Mouse (Mus musculus): ENCODE measurements around the gene Cpeb1.

Cpeb1 gene

DNA sequence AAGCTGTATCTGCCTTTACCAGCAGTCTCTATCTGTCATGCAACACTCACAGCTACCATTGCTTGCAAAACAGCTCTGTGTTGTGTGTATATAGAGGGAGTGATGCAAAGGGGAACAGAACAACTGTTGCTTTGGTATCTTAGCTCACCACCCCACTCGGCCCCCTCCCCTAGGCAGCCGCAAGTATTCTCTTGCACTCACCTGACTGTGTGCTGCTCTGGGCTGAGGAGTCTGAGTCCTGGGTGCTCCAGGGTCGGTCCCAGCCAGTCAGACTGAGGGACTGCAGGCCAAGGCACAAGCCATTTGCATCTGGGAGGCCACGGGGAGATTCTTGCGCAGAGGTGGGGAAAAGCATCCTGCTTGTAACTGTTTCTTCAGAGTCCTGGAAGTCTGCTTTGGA is 83.5 kb downstream of the Cpeb1 start:
- no peak for DNase-seq (ENCODE audit: low read depth)

GRCm38 (mm10) chr7:81369724-81370123 is 85.5 kb downstream of the Cpeb1 start:
- no peak for DNase-seq (ENCODE audit: low read depth)

DNA sequence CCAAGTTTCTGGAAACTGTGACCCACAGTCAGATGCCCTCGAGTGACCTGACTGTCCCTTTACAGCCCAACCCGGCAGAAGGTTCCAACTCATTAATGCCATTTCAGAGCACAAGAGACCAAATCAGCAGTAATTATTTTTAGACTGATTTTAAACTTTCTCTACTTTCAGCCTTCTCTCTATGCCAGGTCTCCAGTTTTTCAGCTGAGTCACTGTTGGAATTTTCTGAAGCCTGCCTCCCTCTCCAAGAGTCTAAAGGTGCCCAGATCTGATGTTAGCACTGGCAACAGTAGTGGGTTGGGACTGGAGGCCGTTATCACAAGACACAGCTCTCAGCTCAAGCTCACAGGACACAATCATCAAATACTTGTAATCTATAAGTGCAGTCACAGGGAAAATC is 87.3 kb downstream of the Cpeb1 start:
- DNase-seq (ENCODE audit: low read depth), result no peak

- no peak for DNase-seq (ENCODE audit: low read depth)
These were observed 98.3 kb downstream of the Cpeb1 start for GRCm38 (mm10) chr7:81356975-81357374.

GRCm38 (mm10) chr7:81356360-81356759 is 98.9 kb downstream of the Cpeb1 start:
- no peak for DNase-seq (ENCODE audit: low read depth)

DNA sequence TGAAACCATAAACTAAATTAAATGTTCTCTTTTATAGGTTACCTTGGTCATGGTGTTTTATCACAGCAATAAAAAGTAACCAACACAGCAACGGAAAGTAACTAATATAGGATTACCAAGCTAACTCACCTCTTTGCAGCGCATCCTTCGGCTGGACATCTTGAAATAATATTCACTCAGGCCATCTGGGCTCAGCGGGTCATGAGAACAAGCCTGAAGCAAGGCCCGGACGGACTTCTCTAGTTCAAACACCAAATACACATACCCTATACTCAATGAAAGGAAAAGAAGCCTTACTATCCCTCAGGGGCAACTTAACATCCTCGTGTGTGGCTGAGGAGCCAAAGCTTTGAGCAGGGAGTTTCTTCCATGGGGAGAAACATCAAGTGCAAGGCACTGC is 99.5 kb downstream of the Cpeb1 start:
- no peak for DNase-seq (ENCODE audit: low read depth)

DNA sequence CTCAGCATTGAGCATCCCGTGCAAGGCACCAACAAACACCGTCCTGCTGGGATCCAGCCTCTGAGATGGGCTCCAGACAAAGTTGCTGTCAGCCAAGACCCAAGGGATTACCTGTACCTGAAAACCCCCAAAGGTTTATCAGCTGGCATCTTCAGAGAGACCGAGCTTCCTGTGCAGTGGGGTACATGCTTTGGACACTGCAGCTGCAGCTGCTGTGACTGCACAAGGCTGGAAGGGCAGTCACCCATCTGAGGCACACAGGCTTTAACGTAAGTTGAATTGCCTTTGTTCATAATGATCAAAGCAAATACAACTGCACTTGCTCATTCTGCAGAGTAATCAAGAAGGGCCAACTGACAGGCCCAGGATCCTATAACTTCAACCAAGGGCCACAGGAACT is 103.4 kb downstream of the Cpeb1 start:
- DNase-seq (ENCODE audit: low read depth), result no peak

DNA sequence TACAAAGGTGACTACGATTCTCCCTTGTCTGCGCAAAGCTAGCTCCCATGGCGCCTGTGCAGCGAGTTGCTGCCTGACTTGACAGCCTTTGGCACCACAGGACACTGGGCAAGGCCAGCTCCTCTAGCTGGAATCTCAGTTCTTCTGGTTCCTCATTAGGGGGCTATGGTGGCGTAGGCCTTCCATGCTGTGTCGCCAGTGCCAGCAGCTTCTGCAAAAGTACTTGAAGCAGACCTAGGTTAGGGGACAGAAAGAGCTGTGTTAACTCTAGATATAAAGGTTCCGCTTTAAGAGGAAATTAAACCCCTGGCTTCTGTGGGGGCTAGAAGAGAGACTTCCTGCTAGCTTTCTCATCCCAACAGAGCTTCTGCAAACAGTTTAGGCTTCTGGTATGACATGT is 107.1 kb downstream of the Cpeb1 start:
- DNase-seq (ENCODE audit: low read depth), result no peak

DNA sequence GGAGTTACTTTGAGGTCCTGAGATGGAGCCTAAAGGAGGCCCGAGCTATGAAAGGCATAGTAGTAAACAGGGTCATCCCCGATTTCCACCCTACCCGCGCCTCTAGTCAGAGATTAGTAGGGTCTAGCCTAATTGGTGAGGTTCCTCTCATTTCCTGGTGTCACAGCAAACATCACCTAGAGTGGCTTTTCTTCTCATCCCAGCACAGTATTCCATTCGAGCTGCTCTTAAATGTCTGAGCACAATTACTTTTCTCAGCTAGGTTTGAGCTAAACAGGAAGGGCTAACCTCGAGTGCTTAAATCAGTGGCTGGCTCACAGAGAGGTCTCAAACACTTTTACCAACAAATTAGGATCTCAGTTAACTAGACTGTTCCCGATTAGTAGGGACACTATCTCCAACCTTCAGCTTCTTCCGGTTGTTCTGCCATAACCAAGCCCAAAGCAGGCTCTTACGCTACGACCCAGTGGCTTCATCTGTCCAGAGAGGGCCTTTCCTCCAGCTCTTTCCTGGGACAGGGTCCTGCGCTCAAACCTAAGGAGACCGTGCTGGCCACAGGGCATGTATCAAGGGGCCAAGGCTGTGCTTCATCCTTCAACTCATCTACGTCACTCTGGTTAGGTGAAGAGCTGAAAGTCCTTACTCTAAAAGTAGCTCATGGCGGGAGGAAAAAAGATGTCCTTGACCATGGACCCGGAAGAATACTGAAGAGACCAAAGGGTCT is 109.7 kb downstream of the Cpeb1 start:
- no peak for DNase-seq (ENCODE audit: low read depth)

DNA sequence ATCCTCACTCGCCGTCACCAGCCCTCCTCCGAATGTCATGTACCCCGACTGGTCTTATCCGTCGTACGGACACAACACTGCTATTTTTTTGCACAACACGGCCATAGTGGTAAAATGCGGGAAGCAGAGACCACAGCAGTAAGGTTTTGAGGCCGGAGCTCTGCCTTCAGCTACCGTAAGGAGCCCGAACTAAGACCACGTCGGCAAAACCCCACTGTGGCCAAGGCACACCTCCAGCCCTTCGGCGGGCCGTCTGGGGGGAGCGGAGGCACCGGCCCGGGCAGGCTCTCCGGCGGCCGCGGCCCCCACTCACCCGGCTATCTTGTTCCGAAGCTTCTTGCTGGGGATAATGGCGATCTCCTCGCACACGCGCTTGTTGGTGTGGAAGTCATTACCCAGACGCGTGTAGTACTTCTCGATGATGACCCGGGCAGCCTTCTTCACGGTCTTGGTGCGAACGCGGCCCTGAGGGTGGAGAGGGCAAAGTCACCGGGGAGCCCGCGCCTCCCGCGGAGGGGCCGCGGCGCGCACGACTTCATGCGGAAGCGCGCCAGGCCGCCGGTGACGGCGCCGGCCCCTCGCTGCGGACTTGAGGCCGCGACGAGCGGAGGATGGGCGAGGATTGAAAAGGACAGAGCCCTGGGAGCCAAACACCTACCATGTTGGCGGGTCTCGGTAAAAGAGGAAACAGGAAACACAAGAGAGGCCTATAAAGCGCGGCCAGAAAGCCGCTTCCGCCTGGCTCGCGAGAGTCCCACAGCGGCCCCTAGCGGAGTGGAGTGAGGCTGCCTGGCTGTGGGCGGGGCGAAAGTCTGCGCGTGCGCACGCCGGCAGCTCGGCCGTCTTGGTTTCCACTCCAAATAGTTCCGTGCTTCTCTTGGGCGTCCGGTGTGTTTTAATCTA is 110.5 kb downstream of the Cpeb1 start, which contains the start of gene Rps17:
Gene Rps17, minus strand, starts transcription at position 711 of the 903 bp plus-strand sequence.
- DNase-seq (ENCODE audit: low read depth), result peak; percentile 84

DNA sequence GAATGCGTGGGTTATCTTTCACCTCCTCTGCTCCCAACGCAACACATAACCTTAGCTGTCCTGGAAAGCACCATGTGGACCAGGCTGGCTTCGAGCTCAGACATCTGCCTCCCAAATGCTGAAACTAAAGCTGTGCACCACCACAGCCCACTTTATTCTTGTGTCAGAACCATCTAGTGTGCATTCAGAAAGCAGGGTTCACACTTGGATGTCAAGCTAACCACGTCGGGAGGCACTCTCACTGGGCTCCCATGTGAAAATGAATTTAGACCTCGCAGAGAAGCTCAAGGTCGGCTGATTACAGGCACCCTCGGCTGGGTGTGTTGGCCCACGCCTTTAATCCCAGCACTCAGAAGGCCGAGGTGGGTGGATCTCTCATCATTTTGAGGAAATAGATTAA is 111.4 kb downstream of the Cpeb1 start:
- no peak for DNase-seq (ENCODE audit: low read depth)

DNA sequence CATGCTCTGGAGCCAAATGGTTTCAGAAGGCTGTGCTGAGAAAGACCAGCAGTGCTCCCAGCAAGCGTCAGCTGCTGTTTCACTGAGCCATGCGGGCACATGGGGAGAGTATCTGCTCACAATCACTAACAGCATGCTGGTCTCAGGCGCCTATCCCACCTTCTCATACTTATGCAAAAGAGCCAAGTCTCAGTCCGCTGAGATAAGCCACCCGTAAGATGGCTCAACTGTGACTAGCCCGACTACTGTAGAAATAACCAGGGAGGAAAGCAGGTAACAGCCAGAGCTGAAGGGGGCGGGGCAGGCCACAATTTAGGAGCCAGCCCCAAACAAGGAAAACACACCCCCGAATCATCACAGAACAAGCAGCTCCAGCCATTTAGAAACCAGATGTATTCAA is 111.9 kb downstream of the Cpeb1 start:
- DNase-seq (ENCODE audit: low read depth), result no peak

DNA sequence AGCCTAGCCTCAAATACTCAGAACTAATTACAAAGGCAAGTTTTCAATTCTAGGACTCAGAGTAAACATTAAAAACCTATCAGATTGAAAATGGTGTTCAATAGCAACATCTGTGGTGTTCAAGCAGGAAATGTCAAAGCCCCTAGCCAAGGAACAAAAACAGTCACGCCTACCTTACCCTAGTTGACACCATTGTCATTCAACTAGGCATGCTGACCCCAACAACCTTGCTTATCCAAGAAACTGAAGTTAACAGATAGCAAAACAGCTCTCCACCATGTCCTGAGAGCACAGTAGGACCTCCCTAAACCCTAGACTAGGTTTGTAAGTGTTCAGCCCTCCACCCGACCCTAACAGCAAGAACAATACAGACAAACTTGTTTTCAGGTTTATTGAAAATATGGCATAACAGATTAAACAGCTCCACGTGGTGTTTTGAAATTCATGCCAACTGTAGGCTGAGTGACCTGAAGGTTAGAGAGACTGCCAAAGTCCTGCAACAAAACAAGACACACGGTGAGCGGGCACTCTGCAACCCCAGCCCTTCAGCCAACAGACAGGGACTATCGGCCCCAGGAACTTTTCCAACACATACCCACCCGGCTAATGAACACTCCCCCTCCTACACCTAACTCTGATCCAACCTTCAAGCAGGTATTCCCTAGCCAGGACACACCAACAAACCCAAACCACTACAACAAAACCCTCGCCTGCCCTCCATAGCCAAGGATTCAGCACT is 112.7 kb downstream of the Cpeb1 start:
- no peak for DNase-seq (ENCODE audit: low read depth)

DNA sequence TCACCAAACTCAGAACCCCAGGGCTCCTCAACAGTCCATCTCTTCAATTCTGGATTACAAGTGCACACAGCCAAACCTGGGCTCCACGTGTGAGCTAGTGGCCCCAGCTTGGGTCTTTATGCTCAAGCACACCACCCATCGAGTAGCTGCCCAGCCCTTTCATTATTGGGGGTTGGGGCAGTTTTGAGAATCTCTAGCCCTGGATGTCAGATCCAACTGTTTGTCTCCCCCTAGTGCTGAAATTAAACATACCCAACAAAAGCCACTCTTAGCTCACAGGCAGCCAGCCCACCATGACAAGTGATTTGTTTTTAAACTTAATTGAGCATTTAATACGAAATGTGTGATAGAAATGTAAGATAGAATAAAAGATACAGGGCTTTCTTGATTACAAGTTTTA is 113.7 kb downstream of the Cpeb1 start:
- peak; percentile 51 for DNase-seq (ENCODE audit: low read depth)

GRCm38 (mm10) chr7:81339783-81340182 is 115.5 kb downstream of the Cpeb1 start:
- DNase-seq (ENCODE audit: low read depth), result peak; percentile 60

DNA sequence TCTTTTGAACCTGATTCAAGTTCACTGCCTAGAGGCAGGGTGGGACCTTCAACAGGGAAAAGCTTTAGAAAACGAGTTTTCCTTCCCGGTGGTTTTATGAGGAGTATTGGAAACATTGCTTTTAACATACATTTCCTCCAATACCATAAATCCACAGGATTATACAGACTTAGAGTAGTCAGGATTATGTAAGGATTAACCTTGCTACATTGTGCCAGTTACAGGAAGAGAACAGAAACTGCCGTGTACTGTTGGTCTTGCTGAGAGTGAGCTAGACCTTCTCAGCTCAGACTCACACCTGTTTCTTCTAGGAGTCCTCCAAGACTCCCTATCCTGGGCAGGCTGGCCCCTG is 116.8 kb downstream of the Cpeb1 start:
- DNase-seq (ENCODE audit: low read depth), result no peak

DNA sequence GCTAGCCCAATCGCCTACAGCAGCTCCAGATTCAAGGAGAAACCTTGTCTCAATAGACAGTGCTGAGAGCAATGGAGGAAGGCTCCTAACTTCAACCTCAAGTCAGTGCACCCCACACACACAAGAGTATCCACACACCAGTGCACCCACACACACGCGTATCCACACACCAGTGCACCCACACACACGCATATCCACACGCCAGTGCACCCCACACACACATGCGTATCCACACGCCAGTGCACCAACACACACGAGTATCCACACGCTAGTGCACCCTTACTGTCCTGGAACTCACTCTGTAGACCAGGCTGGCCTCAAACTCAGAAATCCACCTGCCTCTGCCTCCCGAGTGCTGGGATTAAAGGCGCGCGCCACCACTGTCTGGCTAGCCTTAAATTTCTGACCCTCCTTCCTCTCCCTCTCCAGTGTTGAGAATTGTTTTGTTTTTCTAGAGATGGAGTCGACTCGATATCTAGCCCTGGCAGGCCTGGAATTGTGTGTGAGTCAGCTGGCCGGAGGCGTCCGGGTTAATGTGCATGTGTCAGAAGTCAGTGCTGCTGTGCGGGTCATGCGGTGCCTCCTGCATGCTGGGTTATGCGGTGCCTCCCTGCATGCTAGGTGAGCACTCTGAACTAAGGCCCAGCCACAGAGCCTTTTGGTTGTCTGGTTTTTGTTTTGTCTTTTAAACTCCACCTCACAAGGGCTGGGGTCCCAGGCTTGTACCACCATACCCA is 117.3 kb downstream of the Cpeb1 start:
- DNase-seq (ENCODE audit: low read depth), result no peak

DNA sequence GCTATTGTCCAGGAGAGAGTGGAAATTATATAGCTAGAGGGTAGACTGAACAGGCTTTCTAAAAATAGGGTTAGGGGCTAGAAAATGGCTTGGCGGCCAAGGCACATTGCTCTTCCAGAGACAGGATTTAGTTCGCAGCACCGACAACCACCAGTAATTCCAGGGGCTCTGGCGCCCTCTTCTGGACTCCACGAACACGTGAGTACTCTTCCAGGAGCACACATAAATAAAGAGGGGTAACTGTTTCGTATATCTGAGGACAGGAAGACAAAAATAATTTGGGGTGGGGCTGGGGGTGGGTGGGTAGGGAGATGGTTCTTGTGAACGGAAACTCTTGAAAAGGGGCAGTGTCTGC is 118.9 kb downstream of the Cpeb1 start:
- no peak for DNase-seq (ENCODE audit: low read depth)

GRCm38 (mm10) chr7:81335705-81336431 is 119.4 kb downstream of the Cpeb1 start:
- DNase-seq (ENCODE audit: low read depth), result no peak

DNA sequence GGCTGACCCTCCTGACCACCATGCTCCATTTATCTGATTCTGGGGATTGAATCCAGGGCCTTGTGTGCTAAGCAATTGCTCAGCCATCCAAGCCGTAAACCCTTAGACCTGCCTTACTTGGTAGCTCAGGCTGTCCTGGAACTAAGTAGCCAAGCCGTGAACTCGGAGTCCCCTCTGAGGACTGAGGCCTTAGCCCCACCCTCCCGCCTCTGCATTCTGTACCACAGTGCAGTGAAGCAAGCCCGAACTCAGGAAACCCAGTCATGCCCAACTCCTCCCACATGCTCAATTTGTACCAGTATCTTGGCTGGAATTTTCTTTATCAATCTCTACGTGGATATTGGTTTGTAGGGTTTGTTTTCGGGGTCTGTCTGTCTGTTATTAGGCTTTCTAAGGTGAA is 123.4 kb downstream of the Cpeb1 start:
- DNase-seq (ENCODE audit: low read depth), result no peak

DNA sequence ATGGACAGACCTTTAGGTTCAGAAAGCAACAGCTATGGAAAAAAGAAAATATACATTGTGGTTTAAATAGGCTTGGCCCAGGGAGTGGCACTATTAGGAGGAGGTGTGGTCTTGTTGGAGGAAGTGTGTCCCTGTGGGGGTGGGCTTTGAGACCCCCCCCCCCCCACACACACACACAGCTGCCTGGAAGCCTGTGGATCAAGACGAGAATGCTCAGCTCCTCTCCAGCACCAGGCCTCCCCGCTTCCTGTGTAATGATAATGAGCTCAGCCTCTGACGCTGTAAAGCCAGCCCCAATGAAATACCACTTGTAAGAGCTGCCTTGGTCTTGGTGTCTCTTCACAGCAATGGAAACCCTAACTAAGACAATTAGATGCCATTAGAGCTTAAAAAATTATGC is 124.5 kb downstream of the Cpeb1 start:
- no peak for DNase-seq (ENCODE audit: low read depth)

Data from c-Kit-positive CD71-positive TER-119-negative erythroid progenitor cells, embryonic 14.5 days (primary cell).